Mouse (Mus musculus) hindbrain, embryonic 11.5 days (tissue): Measurements from ENCODE around the gene Srgap2. TPM values are rescaled to one million over a fixed set of nuclear protein-coding genes. Genes with fewer than 3 reads are reported as not detected.
"Not testable (repeated sequence)": the region's sequence is repeated elsewhere in the genome, so short reads cannot be mapped to it uniquely, and the experiment has no call there.

Source experiments
- ATAC-seq: fragments of 200-750 bp; cut with Nextera tagmentation; 2 replicates; pipeline ENCODE4 v1.8.0; 2017; ENCODE audit warnings: mild to moderate bottlenecking, moderate TSS enrichment, moderate library complexity; ENCODE audit not compliant: low FRiP score
- DNase-seq: peaks from one replicate; pipeline ENCODE4 v3.0.0-alpha.2; 2015; ENCODE audit warnings: low spot score
- H3K27ac ChIP-seq: fragments of 300-500 bp; sonication (generic); 2 replicates; pipeline ENCODE4 v1.5.1; 2014; ENCODE audit warnings: mild to moderate bottlenecking, low read depth, low read length
- H3K27me3 ChIP-seq: fragments of 300-500 bp; sonication (generic); 2 replicates; pipeline ENCODE4 v1.6.1; 2014; ENCODE audit warnings: mild to moderate bottlenecking, low read length, moderate library complexity, mixed read lengths; ENCODE audit not compliant: control insufficient read depth, insufficient read depth
- H3K36me3 ChIP-seq: fragments of 300-500 bp; sonication (generic); 2 replicates; pipeline ENCODE4 v1.6.1; 2014; ENCODE audit warnings: mild to moderate bottlenecking, low read length, moderate library complexity, mixed read lengths; ENCODE audit not compliant: control insufficient read depth, insufficient read depth
- H3K4me1 ChIP-seq: fragments of 300-500 bp; sonication (generic); replicated peaks from 2 replicates; pipeline ENCODE4 v1.6.1; 2014; ENCODE audit warnings: low read length, mixed read lengths; ENCODE audit not compliant: control insufficient read depth, insufficient read depth
- H3K4me2 ChIP-seq: fragments of 300-500 bp; sonication (generic); replicated peaks from 2 replicates; pipeline ENCODE4 v1.6.1; 2014; ENCODE audit warnings: mild to moderate bottlenecking, low read depth, low read length
- H3K4me3 ChIP-seq: fragments of 300-500 bp; sonication (generic); 2 replicates; pipeline ENCODE4 v1.5.1; 2014; ENCODE audit warnings: low read depth, low read length
- H3K9ac ChIP-seq: fragments of 300-500 bp; sonication (generic); 2 replicates; pipeline ENCODE4 v1.6.1; 2014; ENCODE audit warnings: low read depth, low read length
- H3K9me3 ChIP-seq: fragments of 300-500 bp; sonication (generic); 2 replicates; pipeline ENCODE4 v1.6.1; 2016; ENCODE audit warnings: low read length; ENCODE audit not compliant: control insufficient read depth
- WGBS: fragments of 180-500 bp; shearing (Covaris S2); extraction: QIAGEN DNeasy Blood & Tissue Kit; methylation state at CpG from one replicate; pipeline ENCODE4 v1.1.7; 2014; 5-methylcytosine and 5-hydroxymethylcytosine counted together
- polyA plus RNA-seq: library from polyadenylated mRNA; unstranded; fragments of >200 nt; fragmentation: Nextera tagmentation; extraction: Ambion mirVana; gene quantifications from 2 replicates; pipeline ENCODE4 v1.2.1, GENCODE M21; 2014

Srgap2 gene
- polyA plus RNA-seq, 1 experiment from 2014 or later, result 24.8 TPM

GRCm38 (mm10) chr1:131331180-131331579, 196.0 kb downstream of the Srgap2 start:
- Histone ChIP-seq H3K9me3 (no peaks in the 10 kb centered on the region), H3K36me3 (0 out of 2 replicates have a peak, but pooled peaks cover 2% of the 10 kb centered on the region), H3K4me2 (no peak overlapping the region), H3K9ac (no peak overlapping the region), H3K27ac (no peak overlapping the region), H3K27me3 (no peaks in the 10 kb centered on the region), H3K4me1 (no peaks in the 10 kb centered on the region), H3K4me3 (no peak overlapping the region)
- ATAC-seq, result no peak
- 88% methylated on average over 1 of the region's 1 CpGs for WGBS
- DNase-seq, result no peak

GRCm38 (mm10) chr1:131329093-131329492, 198.1 kb downstream of the Srgap2 start:
- H3K4me2 ChIP-seq, H3K27me3 ChIP-seq, ATAC-seq, H3K4me1 ChIP-seq, H3K9me3 ChIP-seq, H3K27ac ChIP-seq, H3K36me3 ChIP-seq, DNase-seq, H3K4me3 ChIP-seq, H3K9ac ChIP-seq: not testable (repeated sequence)
- WGBS, result 100% methylated on average over 1 of the region's 1 CpGs

GRCm38 (mm10) chr1:131327167-131327566, 200.0 kb downstream of the Srgap2 start:
- H3K9ac ChIP-seq, result no peak overlapping the region
- 92% methylated on average over 1 of the region's 1 CpGs for WGBS

GRCm38 (mm10) chr1:131324816-131325463, 202.2 kb downstream of the Srgap2 start:
- Histone ChIP-seq H3K9ac (no peak overlapping the region), H3K4me3 (no peak overlapping the region), H3K9me3 (no peaks in the 10 kb centered on the region), H3K4me2 (no peak overlapping the region), H3K27ac (no peak overlapping the region), H3K27me3 (no peaks in the 10 kb centered on the region), H3K4me1 (no peaks in the 10 kb centered on the region), H3K36me3 (no peaks in the 10 kb centered on the region)
- WGBS, result over 99% methylated on average over 3 of the region's 3 CpGs
- DNase-seq (no peak), ATAC-seq (no peak)

More at GRCm38 (mm10) chr1:131327167-131327566, 200.0 kb downstream of the Srgap2 start:
- Histone ChIP-seq H3K27ac (no peak overlapping the region), H3K36me3 (no peaks in the 10 kb centered on the region), H3K9me3 (no peaks in the 10 kb centered on the region), H3K4me2 (no peak overlapping the region), H3K27me3 (no peaks in the 10 kb centered on the region), H3K4me1 (no peaks in the 10 kb centered on the region), H3K4me3 (no peak overlapping the region)
- DNase-seq, result no peak
- ATAC-seq, result no peak

GRCm38 (mm10) chr1:131319598-131320330, 207.4 kb downstream of the Srgap2 start:
- Histone ChIP-seq H3K27me3 (no peaks in the 10 kb centered on the region), H3K4me1 (no peaks in the 10 kb centered on the region), H3K27ac (no peak overlapping the region), H3K36me3 (peaks cover 3% of the 10 kb centered on the region), H3K9ac (no peak overlapping the region), H3K4me3 (no peak overlapping the region), H3K4me2 (no peak overlapping the region), H3K9me3 (no peaks in the 10 kb centered on the region)
- ATAC-seq, result no peak
- 86% methylated on average over 3 of the region's 3 CpGs for WGBS
- no peak for DNase-seq

GRCm38 (mm10) chr1:131318397-131318796, 208.8 kb downstream of the Srgap2 start:
- no peak overlapping the region for H3K4me3 ChIP-seq
- no peaks in the 10 kb centered on the region for H3K4me1 ChIP-seq
- H3K27ac ChIP-seq, result no peak overlapping the region
- H3K4me2 ChIP-seq, result no peak overlapping the region
- WGBS, result 94% methylated on average over 2 of the region's 2 CpGs
- DNase-seq (no peak), ATAC-seq (no peak)
- H3K9ac ChIP-seq, result no peak overlapping the region
- no peaks in the 10 kb centered on the region for H3K9me3 ChIP-seq
- H3K36me3 ChIP-seq, result peaks cover 3% of the 10 kb centered on the region
- no peaks in the 10 kb centered on the region for H3K27me3 ChIP-seq

- DNase-seq (no peak), ATAC-seq (no peak)
- no peaks in the 10 kb centered on the region for H3K4me1 ChIP-seq
- H3K27ac ChIP-seq, result no peak overlapping the region
- H3K36me3 ChIP-seq, result peaks cover 3% of the 10 kb centered on the region
- H3K27me3 ChIP-seq, result no peaks in the 10 kb centered on the region
- H3K9me3 ChIP-seq, result no peaks in the 10 kb centered on the region
- 97% methylated on average over 5 of the region's 5 CpGs for WGBS
- no peak overlapping the region for H3K4me3 ChIP-seq
- H3K9ac ChIP-seq, result no peak overlapping the region
- no peak overlapping the region for H3K4me2 ChIP-seq
Observed at GRCm38 (mm10) chr1:131317625-131318024, 209.5 kb downstream of the Srgap2 start.

- no peaks in the 10 kb centered on the region for H3K27me3 ChIP-seq
- no peaks in the 10 kb centered on the region for H3K4me1 ChIP-seq
- no peak overlapping the region for H3K4me2 ChIP-seq
- no peaks in the 10 kb centered on the region; the same call in 1 of the 2 replicates for H3K36me3 ChIP-seq
- WGBS, result 85% methylated on average over 3 of the region's 3 CpGs
- no peak overlapping the region for H3K4me3 ChIP-seq
- ATAC-seq (no peak), DNase-seq (no peak)
- no peak overlapping the region for H3K9ac ChIP-seq
- H3K9me3 ChIP-seq, result no peaks in the 10 kb centered on the region
- no peak overlapping the region for H3K27ac ChIP-seq
Observed at GRCm38 (mm10) chr1:131311284-131311683, 215.9 kb downstream of the Srgap2 start.
